Mouse (Mus musculus) lung, postnatal 10 days (tissue): ENCODE data around the gene Olfr54.
"Not testable (repeated sequence)": the region's sequence is repeated elsewhere in the genome, so short reads cannot be mapped to it uniquely, and the experiment has no call there.

Experiments used
- DNase-seq: peaks from one replicate; pipeline ENCODE4 v3.0.0; 2021

Olfr54 gene

DNA sequence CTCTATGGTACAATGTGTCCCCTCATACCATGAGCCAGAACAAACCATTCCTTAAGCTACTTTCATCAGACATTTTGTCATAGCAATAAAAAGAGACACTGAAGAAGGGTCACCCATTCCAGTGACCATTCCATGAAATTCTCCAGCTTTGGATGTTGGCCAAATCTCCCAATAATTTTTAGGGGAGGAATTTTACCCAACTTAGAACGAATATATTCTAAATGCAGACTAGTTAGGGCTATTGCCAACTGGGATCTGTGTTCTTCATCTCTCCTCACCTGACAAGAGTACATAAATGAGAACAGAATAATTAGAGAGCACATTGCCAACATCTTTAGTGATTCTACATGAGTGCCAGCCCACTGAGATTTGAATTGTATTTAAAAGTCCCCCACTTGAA is at the start of gene Olfr54:
Gene Olfr54 (plus strand): TSS at position 301 of the 400 bp plus-strand sequence.
- no peak for DNase-seq

DNA sequence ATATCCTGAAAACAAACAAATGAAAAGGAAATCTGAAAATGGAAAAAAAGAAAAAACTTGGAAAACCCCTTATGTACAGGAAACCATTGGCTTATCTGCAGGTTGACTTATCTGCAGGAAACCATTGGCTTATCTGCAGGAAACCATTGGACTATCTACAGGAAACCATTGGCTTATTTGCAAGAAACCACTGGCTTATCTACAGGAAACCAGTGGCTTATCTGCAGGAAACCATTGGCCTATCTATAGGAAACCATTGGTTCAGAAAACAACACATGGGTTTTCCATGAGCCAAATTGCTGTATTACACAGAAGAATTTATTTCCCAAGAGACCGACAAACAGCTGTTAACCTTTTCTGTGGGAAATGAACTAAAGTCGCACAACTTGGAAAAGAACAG is 49.1 kb upstream of the Olfr54 start:
- peak; percentile 25 for DNase-seq

DNA sequence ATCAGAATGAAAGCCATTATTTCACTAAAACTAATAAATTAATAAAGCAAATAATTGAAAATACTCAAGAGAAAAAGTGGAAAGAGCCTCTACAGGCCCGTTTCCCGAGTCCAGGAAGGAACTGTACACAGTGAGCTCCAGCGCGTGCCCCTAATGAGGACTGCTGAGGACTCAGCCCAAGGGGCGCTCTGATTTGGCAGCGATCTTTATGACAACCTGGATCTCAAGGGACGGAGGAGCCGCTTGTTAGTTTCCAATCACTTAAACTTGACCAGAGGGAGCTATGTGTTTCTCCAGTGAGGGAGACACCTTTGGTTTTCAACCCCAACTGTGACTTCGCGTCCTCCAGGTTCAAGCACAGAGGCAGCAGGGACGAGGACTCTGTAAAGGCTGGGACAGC is 47.8 kb upstream of the Olfr54 start, which contains the start of gene Olfr1378:
Gene Olfr1378 (plus strand): TSS at position 301 of the 400 bp plus-strand sequence.
- no peak for DNase-seq

DNA sequence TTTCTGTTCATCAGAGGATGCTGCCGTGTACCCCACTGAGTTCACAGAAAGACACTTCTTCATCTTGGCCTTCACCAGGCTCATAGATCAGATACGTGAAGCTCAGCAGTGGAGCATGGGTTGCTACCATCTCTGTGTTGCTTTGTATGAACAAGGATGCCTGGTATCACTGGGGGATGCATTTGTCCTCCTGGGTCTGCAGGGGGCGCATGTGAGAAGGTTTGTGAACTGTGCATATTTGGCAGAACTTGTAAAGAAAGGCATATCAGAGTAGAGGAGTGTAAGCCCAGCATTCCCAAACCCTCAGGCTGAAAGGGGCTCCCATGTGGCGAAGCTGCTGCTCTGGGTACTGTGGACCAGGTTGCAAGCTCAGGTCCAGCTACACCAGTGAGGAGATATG is 36.8 kb upstream of the Olfr54 start:
- DNase-seq: no peak

DNA sequence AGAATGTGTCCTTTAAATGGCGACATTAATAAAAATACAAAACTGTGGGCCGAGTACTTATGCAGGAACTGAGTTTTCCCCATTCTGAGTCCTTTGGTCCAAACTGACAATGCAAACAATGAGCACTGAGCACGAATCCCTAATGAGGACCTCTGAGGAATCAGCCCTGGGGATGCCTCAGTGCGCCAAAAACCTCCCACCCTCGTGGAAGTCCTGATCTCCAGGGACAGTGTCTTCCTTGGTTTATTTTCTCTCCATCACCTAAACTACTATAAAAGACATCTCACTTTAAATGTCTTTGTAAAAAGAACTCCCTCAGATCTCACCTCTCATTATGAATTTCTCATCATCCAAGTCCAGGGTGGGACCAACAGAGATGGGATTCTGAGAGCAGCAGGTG is 32.4 kb upstream of the Olfr54 start, which contains the start of gene Olfr1377:
Gene Olfr1377 (plus strand): TSS at position 301 of the 400 bp plus-strand sequence.
- no peak for DNase-seq

DNA sequence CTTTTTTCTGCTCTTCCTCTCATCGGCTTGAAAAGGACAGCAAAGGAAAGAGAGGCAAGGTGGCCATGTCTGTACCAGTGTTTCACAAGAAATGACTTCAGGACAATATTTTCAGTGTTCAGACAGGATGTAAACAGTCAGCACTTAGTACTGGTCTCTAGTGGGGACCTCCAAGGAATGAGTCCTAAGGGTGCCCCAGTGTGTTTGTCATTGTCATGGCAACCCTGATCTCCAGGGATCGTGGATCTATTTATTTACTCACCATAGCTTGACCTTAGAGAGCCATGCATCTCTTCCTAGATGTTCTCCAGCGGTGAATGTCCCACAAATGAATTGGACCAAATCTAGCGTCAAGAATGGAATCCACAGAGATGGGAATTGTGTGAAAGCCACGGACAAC is 10.7 kb upstream of the Olfr54 start, which contains the start of gene Olfr51:
Gene Olfr51 (plus strand): TSS at position 301 of the 400 bp plus-strand sequence.
- no peak for DNase-seq

DNA sequence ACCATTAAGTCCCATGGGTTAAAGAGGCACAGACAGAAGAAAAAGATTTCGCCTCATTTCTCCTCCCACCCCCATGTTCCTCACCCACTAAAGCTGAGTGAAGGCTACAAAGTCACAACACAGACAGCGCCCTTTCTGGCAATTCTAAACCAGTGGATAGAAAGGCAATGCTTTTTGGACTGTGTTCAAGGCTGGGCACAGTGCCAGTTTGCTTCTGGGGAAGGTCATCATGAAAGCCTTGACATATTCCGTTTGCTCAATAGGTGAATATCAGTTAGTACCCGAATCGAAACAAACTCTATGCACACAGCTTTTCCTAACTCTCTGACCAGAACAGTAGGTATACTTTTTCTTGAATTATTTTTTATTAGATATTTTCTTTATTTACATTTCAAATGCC is 2.2 kb upstream of the Olfr54 start:
- DNase-seq: peak; percentile 56

DNA sequence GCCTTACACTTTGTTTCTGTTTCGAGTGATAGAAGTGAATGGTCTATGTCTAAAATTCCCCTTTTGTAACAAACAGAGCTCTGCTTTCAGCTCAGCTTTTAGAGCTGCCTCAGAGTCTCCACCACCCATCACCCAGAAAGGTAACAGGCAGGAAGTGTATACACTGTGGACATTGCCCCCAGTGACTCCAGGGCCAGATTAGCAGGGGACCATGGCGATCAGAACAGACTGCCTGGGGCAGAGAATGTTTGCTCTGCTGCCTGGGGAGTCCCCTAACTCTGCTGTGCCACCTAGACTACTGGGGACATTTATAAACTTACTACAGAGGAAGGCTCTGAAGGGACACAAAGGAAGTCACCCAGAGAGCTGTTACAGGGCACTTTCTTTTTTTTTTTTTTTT is 2.3 kb downstream of the Olfr54 start:
- DNase-seq: no peak

DNA sequence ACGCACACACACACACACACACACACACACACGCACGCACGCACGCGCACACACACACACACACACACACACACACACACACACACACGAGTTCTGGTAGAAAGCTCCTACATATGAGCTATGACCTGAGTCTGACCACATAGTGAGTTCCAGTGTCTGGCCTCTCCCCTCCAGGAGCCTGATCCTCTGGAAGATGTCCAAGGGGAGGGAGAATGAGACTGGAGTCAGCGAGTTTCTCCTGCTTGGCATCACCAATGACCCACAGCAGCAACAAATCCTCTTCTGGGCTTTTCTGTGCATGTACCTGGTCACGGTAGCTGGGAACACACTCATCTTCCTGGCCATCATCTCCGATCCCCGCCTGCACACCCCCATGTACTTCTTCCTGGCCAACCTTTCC is 12.8 kb downstream of the Olfr54 start:
- not testable (repeated sequence) for DNase-seq

DNA sequence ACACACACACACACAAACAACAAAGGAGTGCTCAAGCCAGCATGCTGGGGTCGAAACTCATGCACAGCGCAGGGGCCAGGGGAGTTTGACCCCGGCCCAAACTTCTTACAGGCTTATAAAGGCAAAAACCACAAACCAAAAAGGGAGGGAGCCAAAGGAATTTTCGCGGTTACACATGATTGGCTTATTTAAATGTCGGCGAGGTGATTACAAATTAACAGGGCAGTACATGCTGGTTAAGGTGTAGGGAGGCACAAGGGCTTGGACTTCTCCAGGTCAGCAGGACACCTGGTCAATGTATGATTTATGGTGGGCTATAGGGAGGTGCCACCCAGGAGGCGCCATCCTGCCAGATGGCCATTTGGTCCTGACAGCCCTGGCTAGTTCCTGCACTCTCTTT is 15.3 kb downstream of the Olfr54 start:
- DNase-seq: not testable (repeated sequence)

DNA sequence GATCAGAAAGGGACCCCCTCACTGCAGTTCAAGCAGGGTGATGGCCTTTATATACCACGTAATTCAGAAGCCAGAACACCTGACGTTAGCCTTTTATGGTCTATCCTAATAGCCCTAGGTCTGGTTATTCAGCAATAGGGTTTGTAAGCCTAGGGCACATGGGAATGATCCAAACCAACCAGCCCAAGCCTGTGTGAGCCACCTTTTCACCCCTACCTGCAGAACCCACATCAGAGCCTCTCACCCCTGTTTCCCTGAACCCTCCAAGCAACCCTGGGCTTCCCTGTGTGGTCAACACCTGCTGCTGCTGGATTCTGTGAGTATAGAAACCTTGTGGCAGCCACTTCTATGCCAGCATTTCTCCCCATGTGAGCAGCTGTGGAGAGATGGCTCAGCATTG is 16.2 kb downstream of the Olfr54 start:
- no peak for DNase-seq

DNA sequence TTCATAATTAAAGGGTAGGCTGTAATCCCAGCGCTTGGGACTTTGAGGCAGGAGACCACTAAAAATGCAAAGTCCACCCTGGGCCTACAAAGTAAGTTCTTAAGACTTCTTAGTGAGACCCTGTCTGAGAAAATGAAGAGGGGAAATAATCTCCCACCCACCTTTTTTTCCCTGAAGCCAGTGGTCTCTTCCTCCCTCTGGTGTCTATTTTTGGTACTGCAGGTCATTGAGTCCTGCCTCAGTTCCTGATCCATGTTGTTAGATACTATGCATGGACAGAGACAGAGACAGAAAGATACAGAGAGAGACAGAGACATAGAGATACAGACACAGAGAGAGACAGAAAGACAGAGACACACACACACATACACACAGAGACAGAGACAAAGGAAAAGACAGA is 18.8 kb downstream of the Olfr54 start:
- peak; percentile 31 for DNase-seq

DNA sequence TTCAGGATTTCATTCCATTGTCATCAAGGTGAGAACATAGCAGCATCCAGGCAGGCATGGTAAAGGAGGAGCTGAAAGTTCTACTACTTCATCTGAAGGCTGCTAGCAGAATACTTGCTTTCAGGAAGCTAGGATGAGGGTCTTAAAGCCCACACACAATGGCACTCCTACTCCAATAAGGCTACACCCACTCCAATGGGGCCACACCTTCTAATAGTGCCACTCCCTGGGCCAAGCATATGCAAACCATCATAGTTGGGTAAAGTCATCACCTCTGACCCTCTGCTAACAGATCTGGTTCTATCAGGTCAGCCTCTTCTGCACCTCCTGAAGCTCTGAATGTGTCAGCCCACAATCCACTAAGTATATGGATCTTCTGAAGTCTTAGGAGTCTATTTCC is 20.1 kb downstream of the Olfr54 start:
- DNase-seq: not testable (repeated sequence)

DNA sequence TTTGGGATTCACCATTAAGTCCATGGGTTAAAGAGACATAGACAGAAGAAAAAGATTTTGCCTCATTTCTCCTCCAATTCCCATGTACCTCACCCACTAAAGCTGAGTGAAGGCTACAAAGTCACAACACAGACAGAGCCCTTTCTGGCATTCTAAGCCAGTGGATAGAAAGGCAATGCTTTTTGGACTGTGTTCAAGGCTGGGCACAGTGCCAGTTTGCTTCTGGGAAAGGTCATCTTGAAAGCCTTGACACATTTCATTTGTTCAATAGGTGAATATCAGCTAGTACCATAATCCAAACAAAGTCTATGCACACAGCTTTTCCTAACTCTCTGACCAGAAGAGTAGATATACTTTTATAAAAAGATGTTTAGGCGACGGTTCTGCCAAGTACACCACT is 21.9 kb downstream of the Olfr54 start:
- no peak for DNase-seq

DNA sequence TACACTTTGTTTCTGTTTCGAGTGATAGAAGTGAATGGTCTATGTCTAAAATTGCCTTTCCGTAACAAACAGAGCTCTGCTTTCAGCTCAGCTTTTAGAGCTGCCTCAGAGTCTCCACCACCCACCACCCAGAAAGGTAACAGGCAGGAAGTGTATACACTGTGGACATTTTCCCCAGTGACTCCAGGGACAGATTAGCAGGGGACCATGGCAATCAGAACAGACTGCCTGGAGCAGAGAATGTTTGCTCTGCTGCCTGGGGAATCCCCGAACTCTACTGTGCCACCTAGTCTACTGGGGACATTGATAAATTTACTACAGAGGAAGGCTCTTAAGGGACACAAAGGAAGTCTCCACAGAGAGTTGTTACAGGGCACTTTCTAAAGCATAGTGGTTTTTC is 30.7 kb downstream of the Olfr54 start:
- DNase-seq: not testable (repeated sequence)

DNA sequence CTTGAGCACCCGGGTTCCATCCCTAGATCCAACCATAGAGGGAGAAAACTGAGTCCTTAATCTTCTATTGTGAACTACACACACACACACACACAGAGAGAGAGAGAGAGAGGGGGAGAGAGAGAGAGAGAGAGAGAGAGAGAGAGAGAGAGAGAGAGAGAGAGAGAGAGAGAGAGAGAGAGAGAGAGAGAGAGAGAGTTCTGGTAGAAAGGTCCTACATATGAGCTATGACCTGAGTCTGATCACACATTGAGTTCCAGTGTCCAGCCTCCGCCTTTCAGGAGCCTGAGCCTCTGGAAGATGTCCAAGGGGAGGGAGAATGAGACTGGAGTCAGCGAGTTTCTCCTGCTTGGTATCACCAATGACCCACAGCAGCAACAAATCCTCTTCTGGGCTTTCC is 33.8 kb downstream of the Olfr54 start, which contains the start of gene Olfr1375:
Gene Olfr1375 (plus strand): TSS at position 301 of the 400 bp plus-strand sequence.
- DNase-seq: not testable (repeated sequence)

DNA sequence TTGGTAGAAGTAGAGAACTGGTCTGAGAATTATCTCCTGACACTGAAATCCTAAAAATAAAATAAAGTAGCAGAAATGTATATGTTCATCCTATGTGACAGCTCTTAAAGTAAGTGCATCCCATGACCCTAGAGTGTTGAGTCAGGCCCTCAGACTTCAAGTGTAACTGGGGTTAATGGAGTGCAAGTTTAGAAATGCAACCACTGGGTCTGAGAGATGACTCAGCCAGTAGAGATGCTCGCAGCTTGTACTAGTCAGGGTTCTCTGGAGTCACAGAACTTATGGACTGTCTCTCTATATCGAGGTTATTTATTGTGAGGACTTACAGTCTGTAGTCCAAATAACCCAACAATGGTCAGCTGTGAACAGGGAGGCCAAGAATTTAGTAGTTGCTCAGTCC is 37.6 kb downstream of the Olfr54 start:
- DNase-seq: no peak

DNA sequence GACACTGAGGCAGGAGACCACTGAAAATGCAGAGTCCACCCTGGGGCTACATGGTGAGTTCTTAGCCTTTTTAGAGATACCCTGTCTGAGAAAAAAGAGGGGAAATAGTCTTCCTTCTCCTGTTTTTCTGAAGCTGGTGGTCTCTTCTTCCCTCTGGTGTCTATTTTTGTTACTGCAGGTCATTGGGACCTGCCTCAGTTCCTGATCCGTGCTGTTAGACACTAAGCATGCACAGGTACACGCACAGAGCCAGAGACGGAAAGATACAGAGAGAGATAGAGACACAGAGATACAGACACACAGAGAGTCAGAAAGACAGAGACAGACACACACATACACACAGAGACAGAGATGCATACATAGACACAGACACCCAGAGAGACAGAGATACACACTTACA is 39.2 kb downstream of the Olfr54 start:
- no peak for DNase-seq

DNA sequence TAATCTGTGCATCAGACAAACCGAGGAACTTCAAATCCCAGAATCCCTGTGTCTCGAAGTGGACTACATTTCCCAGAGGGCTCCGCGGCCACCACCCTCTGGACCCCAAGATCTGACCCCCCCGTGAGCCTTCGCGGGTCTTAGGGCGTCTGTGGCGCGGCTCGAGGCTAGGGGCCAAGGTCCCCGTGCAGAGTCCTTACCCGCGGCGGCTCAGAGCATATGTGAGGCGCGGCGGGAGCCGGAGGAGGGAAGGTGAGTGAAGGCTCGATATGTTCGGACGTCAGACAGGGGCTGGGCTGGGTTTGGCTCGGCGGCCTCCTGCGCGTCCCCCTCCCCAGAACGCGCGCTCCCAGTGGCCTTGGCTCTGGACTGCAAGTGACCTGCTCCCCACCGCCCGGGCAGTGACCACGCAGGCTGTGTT is 45.1 kb downstream of the Olfr54 start, which contains the start of gene Zfp354a:
Gene Zfp354a (plus strand): TSS at position 107 of the 421 bp plus-strand sequence.
- peak; percentile 81 for DNase-seq

DNA sequence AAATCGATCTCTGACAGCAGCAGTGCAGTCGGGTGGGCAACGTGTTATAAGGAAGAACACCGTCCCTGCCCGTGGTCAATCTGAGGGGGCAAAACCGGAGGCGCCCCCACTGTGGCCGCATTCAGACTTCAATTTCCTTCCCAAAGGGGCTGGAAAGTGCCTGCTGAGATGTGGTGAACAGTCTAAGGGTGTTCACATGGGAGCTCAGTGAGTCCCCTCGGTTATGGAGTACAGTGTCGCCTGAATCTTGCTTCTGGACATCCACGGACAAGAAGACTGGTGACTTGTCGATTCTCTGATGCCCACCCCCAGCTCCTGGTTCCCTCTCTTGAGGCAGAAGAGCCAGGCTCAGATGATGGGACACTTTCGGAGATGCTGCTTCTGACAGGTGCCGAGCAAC is 45.6 kb downstream of the Olfr54 start:
- no peak for DNase-seq

DNA sequence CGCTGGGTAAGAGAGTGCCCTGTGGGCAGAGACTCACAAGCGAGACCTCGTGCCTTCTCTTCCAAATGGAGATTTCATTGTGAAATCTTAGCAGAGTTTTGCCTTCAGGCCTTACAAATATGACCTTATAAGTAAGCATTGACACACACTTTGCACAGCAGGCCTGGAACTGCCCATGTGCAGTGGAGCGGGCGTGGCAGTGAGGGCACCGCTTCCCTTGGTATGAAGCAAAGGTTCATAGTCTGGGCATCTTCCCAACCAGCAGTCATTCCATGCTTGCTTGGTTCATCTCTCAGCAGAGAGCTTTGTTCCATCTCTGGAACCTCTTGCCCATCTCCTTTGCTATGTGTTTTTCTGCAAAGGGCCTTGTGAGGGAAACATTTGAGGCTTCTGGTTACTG is 46.9 kb downstream of the Olfr54 start:
- peak; percentile 8 for DNase-seq

DNA sequence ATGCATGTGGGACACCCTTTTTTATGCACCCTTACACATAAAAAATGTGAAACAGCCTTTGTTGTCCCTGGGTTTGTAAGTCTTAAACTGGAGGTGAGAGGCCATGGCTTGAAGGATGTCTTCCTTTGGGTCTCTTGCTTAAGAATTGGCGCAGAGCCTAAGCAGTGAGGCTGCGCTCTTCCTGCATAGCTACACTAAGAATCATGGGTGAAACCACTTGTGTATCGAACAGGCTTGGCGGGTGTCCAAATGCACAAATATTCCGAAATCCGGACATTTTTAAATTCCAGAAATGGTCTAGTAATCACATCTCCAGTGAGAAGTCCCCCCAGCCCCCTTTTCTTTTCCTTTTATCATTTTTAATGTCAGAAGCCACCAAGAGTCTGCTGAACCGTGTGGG is 49.2 kb downstream of the Olfr54 start:
- DNase-seq: no peak

DNA sequence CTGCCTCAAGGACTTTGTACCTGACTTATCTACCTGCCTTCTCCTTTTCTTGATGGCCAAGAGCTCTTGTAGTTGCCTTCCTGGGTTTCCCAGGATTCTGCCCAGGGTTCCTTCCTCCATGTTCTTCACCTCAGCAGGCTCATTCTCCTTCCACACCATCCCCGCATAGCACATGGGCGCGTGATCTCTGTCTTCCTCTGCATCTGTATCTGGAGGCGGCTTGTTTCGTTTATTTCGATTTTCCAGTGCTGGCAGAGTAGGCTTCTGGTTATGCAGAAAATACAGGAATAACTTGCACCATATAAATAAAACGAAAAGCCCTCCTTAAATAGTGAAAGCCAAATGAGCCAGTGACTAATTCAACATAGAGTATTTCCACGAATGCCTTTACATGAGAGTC is 49.8 kb downstream of the Olfr54 start:
- no peak for DNase-seq
